Mouse (Mus musculus) embryonic fibroblast, embryonic 13.5 days (primary cell): ENCODE results near the gene Adamts4.

ENCODE experiments used
- CTCF ChIP-seq: IDR thresholded peaks from 2 replicates; pipeline ENCODE4 v1.5.1; 2011; ENCODE audit warnings: mild to moderate bottlenecking, control low read depth, low read length, moderate library complexity, borderline replicate concordance; ENCODE audit not compliant: insufficient read depth
- POLR2A ChIP-seq: IDR thresholded peaks from 2 replicates; pipeline ENCODE4 v1.6.1; 2011; ENCODE audit warnings: low read depth, mild to moderate bottlenecking, control low read depth, low read length, moderate library complexity

DNA sequence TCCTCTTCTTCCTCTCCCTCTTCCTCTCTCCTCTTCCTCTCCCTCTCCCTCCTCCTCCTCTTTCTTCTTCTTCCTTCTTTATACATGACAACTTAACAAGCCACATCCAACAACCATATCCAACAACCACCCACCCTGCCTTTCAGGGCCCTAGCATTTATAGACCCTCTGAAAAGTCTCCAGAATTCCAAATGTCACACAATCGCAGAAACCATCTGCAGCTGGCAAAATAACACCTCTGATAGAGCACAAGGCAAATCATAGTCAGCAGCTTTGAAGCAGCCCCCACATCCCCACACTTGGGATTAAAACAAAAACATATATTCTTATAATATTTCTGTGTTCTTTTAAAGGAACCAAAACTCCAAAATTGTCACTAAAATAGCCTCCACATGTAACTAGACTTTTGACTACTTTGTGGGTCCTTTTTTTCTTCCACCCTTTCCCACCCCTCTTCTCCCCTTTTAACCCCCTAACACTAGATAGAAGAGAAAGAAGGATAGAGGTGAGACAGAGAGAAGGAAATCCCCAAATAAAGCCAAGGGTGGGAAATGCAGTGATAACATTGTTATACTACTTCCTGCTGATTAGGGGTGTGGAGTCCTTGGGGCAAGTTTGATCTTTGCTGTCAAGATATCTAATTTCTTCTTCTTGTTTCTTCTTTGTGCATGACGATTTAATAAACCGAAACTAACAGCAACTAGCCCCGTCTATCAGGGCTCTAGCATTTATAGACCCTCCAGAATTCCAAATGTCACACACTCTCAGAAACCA, 15.9 kb downstream of the Adamts4 start:
- TF ChIP-seq CTCF (no peak), POLR2A (no peak)
